Mouse (Mus musculus): ENCODE results near the gene Olfr1337. TPM values are rescaled to one million over a fixed set of nuclear protein-coding genes. Genes with fewer than 3 reads are reported as not detected.
A peak's percentile ranks its signal among the peaks of the same experiment; 100 is the strongest.
"Not testable (repeated sequence)": the region's sequence is repeated elsewhere in the genome, so short reads cannot be mapped to it uniquely, and the experiment has no call there.

Gene Olfr1337
- not detected for total RNA-seq (2021)
- long read RNA-seq, experiment 1 = 0 reads
- long read RNA-seq, experiment 2 = 0 reads

- intact Hi-C loops (cut with DNase I) = no loop called here
- DNase-seq = no peak
Measured at GRCm38 (mm10) chr4:118782486-118782885, at the start of gene Olfr1337. TSS of gene Olfr1337 (minus strand) at chr4:118782586.

- intact Hi-C loops (cut with DNase I) = no loop called here
- no peak for DNase-seq
Measured at GRCm38 (mm10) chr4:118818921-118819320, 36.5 kb upstream of the Olfr1337 start.

GRCm38 (mm10) chr4:118809844-118810243, 27.5 kb upstream of the Olfr1337 start, which contains the start of gene Olfr1335:
TSS of gene Olfr1335 (minus strand) at chr4:118809944.
- intact Hi-C loops (cut with DNase I) = no loop called here
- no peak for DNase-seq

GRCm38 (mm10) chr4:118792796-118793195, 10.4 kb upstream of the Olfr1337 start:
- intact Hi-C loops (cut with DNase I) = not testable (repeated sequence)
- peak in 1 of 2 experiments; percentile 3 for DNase-seq

- intact Hi-C loops (cut with DNase I) = no loop called here
- DNase-seq = no peak
Measured at GRCm38 (mm10) chr4:118758637-118759036, 23.7 kb downstream of the Olfr1337 start, which contains the start of gene Olfr1338. TSS of gene Olfr1338 (minus strand) at chr4:118758737.

- DNase-seq = no peak
- intact Hi-C loops (cut with DNase I) = no loop called here
Measured at GRCm38 (mm10) chr4:118741881-118742280, 40.5 kb downstream of the Olfr1337 start.

- DNase-seq = no peak
- intact Hi-C loops (cut with DNase I) = no loop called here
Measured at GRCm38 (mm10) chr4:118740988-118741698, 41.2 kb downstream of the Olfr1337 start.

GRCm38 (mm10) chr4:118739574-118739973, 42.8 kb downstream of the Olfr1337 start:
- intact Hi-C loops (cut with DNase I) = no loop called here
- DNase-seq = no peak

GRCm38 (mm10) chr4:118731875-118732274, 50.5 kb downstream of the Olfr1337 start, which contains the start of gene Olfr1339:
TSS of gene Olfr1339 (plus strand) at chr4:118732175.
- intact Hi-C loops (cut with DNase I) = no loop called here
- DNase-seq = no peak

Other genes with a start within 250 kb of the Olfr1337 start
- under 1 TPM; 0.22 to 0.26 TPM for gene Tmem125, start 238.5 kb downstream of the Olfr1337 start, total RNA-seq (2021)
- under 1 TPM; 0.07 to 0.12 TPM for gene Cfap57, start 161.8 kb downstream of the Olfr1337 start, total RNA-seq (2021)
- 10 to 100 TPM; 31.4 to 35.2 TPM for gene Ebna1bp2, start 161.8 kb downstream of the Olfr1337 start, total RNA-seq (2021)
- not detected for gene Olfr62, start 123.6 kb downstream of the Olfr1337 start, total RNA-seq (2021)
- gene Olfr1342, start 89.8 kb downstream of the Olfr1337 start, total RNA-seq (2021) = not detected
- not detected for gene Olfr1341, start 79.1 kb downstream of the Olfr1337 start, total RNA-seq (2021)
- not detected for gene Olfr1340, start 62.4 kb downstream of the Olfr1337 start, total RNA-seq (2021)
- not detected for gene Olfr1339, start 50.4 kb downstream of the Olfr1337 start, total RNA-seq (2021)
- not detected for gene Olfr1338, start 23.8 kb downstream of the Olfr1337 start, total RNA-seq (2021)
- not detected for gene Olfr1335, start 27.4 kb upstream of the Olfr1337 start, total RNA-seq (2021)
- gene Olfr1333, start 53.7 kb upstream of the Olfr1337 start, total RNA-seq (2021) = not detected
- gene Olfr1331, start 82.1 kb upstream of the Olfr1337 start, total RNA-seq (2021) = not detected
- not detected for gene Olfr1330, start 106.0 kb upstream of the Olfr1337 start, total RNA-seq (2021)
- not detected for gene Olfr1329, start 134.9 kb upstream of the Olfr1337 start, total RNA-seq (2021)
- gene Olfr1328, start 156.0 kb upstream of the Olfr1337 start, total RNA-seq (2021) = not detected
- under 1 TPM; 0.24 to 0.57 TPM for gene Lao1, start 179.0 kb upstream of the Olfr1337 start, total RNA-seq (2021)

All from heart, postnatal 14 days (tissue).